Mouse (Mus musculus): ENCODE data around the gene Wasf1. TPM values are rescaled to one million over a fixed set of nuclear protein-coding genes. Genes with fewer than 3 reads are reported as not detected.

Wasf1 gene
- polyA plus RNA-seq, 1 experiment from 2014 or later = 125 TPM

DNA sequence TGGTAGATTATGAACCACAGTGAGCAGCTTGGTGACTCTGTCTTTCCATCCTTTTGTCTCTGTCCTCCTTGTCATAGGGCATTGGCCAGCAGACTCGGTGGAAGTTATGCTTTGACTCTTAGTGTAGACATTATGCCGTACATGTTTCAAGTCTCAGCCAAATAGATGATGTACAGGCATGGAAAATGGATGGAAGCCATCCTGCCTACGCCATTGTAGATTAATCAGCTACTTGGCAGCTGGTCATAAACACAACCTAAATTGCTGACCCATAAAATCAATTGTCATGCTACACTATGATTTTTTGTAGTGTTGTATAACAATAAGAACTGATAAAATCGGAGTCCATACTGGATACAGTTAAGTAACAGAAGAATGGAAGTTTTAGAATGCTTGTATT lies 18.5 kb downstream of the Wasf1 start:
- Histone ChIP-seq H3K27ac (no peak overlapping the region), H3K36me3 (replicated peaks) (no peaks in the 10 kb centered on the region), H3K4me2 (no peak overlapping the region), H3K9me3 (no peaks in the 10 kb centered on the region), H3K9ac (no peak overlapping the region), H3K4me3 (no peak overlapping the region), H3K4me1 (peaks cover 8% of the 10 kb centered on the region), H3K27me3 (replicated peaks) (no peaks in the 10 kb centered on the region)
- no peak for ATAC-seq (replicated peaks)
- 75% methylated on average over 4 of the region's 4 CpGs for WGBS

DNA sequence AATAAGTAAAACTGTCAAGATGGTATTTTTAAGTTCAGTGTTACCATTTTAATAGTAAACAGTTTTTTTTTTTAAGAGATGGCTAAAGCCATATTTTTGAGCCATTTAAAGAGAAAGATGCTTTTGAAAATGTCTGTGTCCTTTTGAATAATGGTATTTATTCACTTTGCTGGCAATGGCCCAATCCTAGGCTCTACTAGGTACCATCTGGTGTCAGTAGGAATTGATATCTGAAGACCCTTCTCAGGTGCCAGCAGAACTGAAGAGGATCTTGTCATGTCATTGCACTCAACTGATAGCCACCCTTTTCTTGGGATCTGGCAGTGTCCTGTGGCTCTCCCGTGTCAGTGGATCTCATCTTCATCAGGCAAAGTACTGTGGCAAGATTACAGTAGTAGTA lies 22.9 kb downstream of the Wasf1 start:
- 91% methylated on average over 1 of the region's 1 CpGs for WGBS
- no peaks in the 10 kb centered on the region for H3K27me3 ChIP-seq (replicated peaks)
- no peaks in the 10 kb centered on the region for H3K36me3 ChIP-seq (replicated peaks)
- ATAC-seq (replicated peaks) = no peak
- no peak overlapping the region for H3K27ac ChIP-seq
- H3K4me2 ChIP-seq = no peak overlapping the region
- no peak overlapping the region for H3K9ac ChIP-seq
- no peak overlapping the region for H3K4me3 ChIP-seq
- peaks cover 9% of the 10 kb centered on the region; the same call in 1 of the 2 replicates for H3K4me1 ChIP-seq
- H3K9me3 ChIP-seq = no peaks in the 10 kb centered on the region

DNA sequence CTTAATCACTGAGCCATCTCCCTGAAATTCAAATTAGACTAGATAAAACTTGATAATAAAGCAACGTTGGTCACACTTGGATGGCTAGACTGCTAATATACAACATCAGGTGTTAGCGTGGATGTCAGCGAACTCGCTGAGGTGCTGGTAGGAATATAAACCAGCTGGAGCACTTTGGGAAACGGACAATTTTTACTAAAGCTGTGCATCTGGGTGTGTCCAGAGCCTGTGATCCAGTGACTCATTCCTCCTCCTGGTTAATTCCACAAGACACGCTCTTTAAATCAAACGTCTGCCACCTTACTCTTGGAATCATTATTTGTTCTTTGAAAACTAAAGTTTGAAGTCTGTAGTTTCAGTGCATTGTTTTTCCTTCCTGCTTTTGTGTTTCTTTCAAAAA lies 23.5 kb downstream of the Wasf1 start:
- H3K9me3 ChIP-seq = no peaks in the 10 kb centered on the region
- 75% methylated on average over 7 of the region's 7 CpGs for WGBS
- no peak for ATAC-seq (replicated peaks)

DNA sequence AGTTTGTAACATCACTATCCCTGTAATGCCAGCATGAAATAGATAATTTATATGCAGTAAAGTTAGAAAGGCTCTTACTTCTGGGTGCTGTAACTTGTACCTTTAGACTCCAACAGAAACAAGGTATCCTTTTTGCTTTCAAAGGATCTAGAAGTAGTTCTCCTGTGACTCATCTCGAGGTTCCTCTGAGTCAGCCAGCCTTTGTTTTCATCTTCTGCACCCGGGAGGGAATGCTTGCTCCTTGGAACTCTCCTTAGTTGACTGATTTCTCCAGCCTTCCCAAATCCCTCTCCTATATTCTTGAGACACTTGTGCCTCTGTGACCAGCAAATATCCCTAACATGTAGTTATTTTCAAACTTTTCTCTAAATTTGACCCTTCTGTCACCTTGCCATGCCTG lies 25.3 kb downstream of the Wasf1 start:
- Histone ChIP-seq H3K36me3 (replicated peaks) (no peaks in the 10 kb centered on the region), H3K27me3 (replicated peaks) (no peaks in the 10 kb centered on the region), H3K4me1 (peaks cover 9% of the 10 kb centered on the region; the same call in 1 of the 2 replicates), H3K27ac (no peak overlapping the region), H3K4me3 (no peak overlapping the region), H3K9ac (no peak overlapping the region), H3K4me2 (no peak overlapping the region), H3K9me3 (no peaks in the 10 kb centered on the region)
- ATAC-seq (replicated peaks) = no peak
- WGBS = 34% methylated on average over 2 of the region's 2 CpGs

More for the DNA sequence above, 23.5 kb downstream of the Wasf1 start:
- H3K4me2 ChIP-seq = no peak overlapping the region
- no peak overlapping the region for H3K27ac ChIP-seq
- H3K4me3 ChIP-seq = no peak overlapping the region
- H3K27me3 ChIP-seq (replicated peaks) = no peaks in the 10 kb centered on the region
- H3K9ac ChIP-seq = no peak overlapping the region
- H3K36me3 ChIP-seq (replicated peaks) = no peaks in the 10 kb centered on the region
- H3K4me1 ChIP-seq = peaks cover 9% of the 10 kb centered on the region; the same call in 1 of the 2 replicates

DNA sequence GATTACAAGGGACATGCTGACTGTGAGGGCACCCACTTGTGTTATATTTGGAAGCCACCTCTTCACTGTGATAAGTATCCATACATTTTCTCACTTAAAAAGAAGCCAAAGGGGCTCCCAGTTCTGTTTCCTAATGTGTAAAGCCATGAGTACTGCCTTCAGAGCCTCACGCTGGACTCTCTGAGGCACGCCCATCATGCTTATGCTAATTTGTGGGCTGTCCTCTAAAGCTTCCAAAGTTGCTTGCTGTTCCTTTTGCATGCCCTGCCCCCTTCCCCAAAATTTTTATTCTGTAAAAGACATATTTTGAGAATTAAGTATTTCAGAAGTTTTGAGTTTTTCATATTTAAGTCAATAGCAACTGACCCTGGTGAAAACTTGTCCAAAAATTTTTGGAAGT lies 27.5 kb downstream of the Wasf1 start:
- no peak overlapping the region for H3K4me2 ChIP-seq
- H3K9me3 ChIP-seq = no peaks in the 10 kb centered on the region
- ATAC-seq (replicated peaks) = no peak
- no peak overlapping the region for H3K27ac ChIP-seq
- WGBS = 36% methylated on average over 2 of the region's 2 CpGs
- peaks cover 9% of the 10 kb centered on the region; the same call in 1 of the 2 replicates for H3K4me1 ChIP-seq
- no peaks in the 10 kb centered on the region for H3K27me3 ChIP-seq (replicated peaks)
- no peak overlapping the region for H3K4me3 ChIP-seq
- no peak overlapping the region for H3K9ac ChIP-seq
- H3K36me3 ChIP-seq (replicated peaks) = no peaks in the 10 kb centered on the region

DNA sequence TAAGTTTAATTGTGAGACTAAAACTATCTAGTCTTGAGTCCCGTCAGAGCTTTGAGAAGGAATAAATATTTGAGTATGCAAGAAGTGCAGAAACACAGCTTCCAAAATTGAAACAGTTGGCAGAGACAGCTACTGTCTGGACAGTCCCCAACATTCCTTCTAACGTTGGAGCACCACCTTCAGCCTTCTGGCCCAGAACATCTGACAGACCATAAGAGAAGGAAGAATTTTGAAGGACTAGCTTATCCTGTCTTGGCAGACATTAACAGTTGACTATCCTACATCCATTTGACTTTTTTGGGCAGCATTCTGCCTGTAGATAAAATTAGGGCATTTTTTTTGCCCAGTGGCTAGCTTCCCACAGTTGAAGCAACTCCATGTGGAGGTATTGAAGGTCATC lies 32.0 kb downstream of the Wasf1 start:
- WGBS = 91% methylated on average over 2 of the region's 2 CpGs

DNA sequence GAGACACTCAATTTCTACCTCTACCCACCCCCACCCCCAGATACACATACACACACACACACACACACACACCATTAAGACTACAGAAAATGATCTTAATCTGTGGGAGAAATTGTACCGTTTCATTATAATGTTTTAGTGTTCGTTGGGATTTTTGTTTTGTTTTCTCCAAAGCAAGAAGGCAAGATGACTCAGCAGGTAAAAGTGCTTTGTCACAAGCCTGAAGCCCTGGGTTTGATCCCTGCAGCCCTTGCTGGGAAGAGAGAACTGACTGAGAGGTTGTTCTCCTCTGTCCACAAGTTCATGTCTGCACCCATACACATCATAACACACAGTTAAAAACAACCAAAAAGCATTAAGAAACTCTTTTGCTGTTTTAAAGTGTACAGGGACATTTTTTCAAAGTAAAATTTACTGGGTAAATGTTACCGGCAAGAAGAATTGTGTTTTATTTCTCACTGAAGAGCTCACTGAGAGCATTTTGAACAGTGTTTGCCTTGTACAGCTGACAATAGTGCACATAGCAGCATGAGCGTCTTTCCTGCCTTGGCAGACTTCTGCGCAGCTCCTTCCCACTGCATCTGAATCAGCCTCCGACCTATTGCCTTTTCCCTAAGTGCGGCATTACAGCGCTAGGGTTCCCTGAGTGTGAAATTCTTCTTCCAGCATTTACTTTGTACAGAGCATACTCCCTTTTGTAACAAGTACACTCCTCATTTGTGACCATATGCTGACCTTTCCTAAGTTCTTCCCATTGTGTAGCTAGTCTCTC lies 35.6 kb downstream of the Wasf1 start:
- no peaks in the 10 kb centered on the region for H3K9me3 ChIP-seq
- no peak overlapping the region for H3K27ac ChIP-seq
- H3K4me2 ChIP-seq = no peak overlapping the region
- WGBS = 83% methylated on average over 8 of the region's 8 CpGs
- H3K4me1 ChIP-seq = 0 out of 2 replicates have a peak, but pooled peaks cover 4% of the 10 kb centered on the region
- H3K36me3 ChIP-seq (replicated peaks) = peaks cover 4% of the 10 kb centered on the region; the same call in 1 of the 2 replicates
- no peaks in the 10 kb centered on the region for H3K27me3 ChIP-seq (replicated peaks)
- no peak overlapping the region for H3K9ac ChIP-seq
- no peak overlapping the region for H3K4me3 ChIP-seq
- ATAC-seq (replicated peaks) = no peak

More for the DNA sequence above, 32.0 kb downstream of the Wasf1 start:
- Histone ChIP-seq H3K4me2 (no peak overlapping the region), H3K27ac (no peak overlapping the region), H3K9ac (no peak overlapping the region), H3K9me3 (no peaks in the 10 kb centered on the region), H3K36me3 (replicated peaks) (no peaks in the 10 kb centered on the region), H3K27me3 (replicated peaks) (no peaks in the 10 kb centered on the region), H3K4me1 (0 out of 2 replicates have a peak, but pooled peaks cover 8% of the 10 kb centered on the region), H3K4me3 (no peak overlapping the region)
- no peak for ATAC-seq (replicated peaks)

DNA sequence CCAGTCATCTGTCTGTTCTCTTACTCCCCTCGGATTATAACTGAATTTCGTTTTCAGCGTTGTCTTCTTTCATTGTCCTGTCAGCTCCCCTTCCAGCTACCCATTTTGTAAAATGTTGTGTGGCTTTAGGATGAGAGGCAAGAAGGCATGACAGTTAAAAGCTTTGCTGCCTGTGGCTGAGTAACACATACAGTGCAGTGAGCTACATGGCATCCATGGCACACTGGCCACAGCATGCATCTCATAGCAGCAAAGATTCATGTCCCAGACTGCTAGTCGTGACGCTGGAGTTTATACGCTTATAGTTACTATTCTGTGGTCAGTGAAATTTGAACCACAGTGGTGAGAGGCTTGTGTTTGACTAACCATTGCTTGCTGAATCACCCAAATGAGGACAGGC lies 36.2 kb downstream of the Wasf1 start:
- Histone ChIP-seq H3K27me3 (replicated peaks) (no peaks in the 10 kb centered on the region), H3K4me1 (0 out of 2 replicates have a peak, but pooled peaks cover 4% of the 10 kb centered on the region), H3K9me3 (no peaks in the 10 kb centered on the region), H3K36me3 (replicated peaks) (peaks cover 4% of the 10 kb centered on the region; the same call in 1 of the 2 replicates), H3K27ac (no peak overlapping the region), H3K9ac (no peak overlapping the region), H3K4me2 (no peak overlapping the region), H3K4me3 (no peak overlapping the region)
- WGBS = 77% methylated on average over 6 of the region's 6 CpGs
- no peak for ATAC-seq (replicated peaks)

DNA sequence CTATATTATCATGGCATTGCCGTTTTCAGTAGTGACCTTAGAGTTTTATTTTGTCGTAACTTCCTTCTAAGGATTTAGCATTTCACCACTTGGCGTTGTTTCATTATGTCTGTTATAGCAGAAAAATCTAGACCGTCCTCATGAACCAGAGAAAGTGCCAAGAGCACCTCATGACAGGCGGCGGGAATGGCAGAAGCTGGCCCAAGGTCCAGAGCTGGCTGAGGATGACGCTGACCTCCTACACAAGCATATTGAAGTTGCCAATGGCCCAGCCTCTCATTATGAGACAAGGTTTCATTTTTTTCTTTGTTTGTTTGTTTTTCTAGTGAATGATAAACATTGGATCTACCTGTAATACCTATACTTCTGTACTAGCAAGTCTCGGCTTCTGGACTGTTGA lies 49.7 kb downstream of the Wasf1 start:
- ATAC-seq (replicated peaks) = no peak
- H3K9me3 ChIP-seq = no peaks in the 10 kb centered on the region
- peaks cover 17% of the 10 kb centered on the region for H3K36me3 ChIP-seq (replicated peaks)
- H3K27ac ChIP-seq = no peak overlapping the region
- WGBS = 97% methylated on average over 8 of the region's 8 CpGs
- no peak overlapping the region for H3K4me2 ChIP-seq
- no peak overlapping the region for H3K4me3 ChIP-seq
- H3K27me3 ChIP-seq (replicated peaks) = no peaks in the 10 kb centered on the region
- H3K9ac ChIP-seq = no peak overlapping the region
- no peaks in the 10 kb centered on the region for H3K4me1 ChIP-seq

DNA sequence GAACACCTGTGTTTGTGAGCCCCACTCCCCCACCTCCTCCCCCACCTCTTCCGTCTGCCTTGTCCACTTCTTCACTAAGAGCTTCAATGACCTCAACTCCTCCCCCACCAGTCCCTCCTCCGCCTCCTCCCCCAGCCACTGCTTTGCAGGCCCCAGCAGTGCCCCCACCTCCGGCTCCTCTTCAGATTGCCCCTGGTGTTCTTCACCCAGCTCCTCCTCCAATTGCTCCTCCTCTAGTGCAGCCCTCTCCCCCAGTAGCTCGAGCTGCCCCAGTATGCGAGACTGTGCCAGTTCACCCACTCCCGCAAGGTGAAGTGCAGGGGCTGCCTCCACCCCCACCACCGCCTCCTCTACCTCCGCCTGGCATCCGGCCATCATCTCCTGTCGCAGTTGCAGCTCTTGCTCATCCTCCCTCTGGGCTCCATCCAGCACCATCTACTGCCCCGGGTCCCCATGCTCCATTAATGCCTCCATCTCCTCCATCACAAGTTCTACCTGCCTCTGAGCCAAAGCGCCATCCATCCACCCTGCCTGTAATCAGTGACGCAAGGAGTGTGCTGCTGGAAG lies 53.0 kb downstream of the Wasf1 start:
- H3K27me3 ChIP-seq (replicated peaks) = no peaks in the 10 kb centered on the region
- H3K36me3 ChIP-seq (replicated peaks) = peaks cover 32% of the 10 kb centered on the region
- H3K4me3 ChIP-seq = no peak overlapping the region
- H3K9ac ChIP-seq = no peak overlapping the region
- no peak overlapping the region for H3K4me2 ChIP-seq
- no peaks in the 10 kb centered on the region for H3K9me3 ChIP-seq
- ATAC-seq (replicated peaks) = no peak
- 86% methylated on average over 13 of the region's 13 CpGs for WGBS
- no peak overlapping the region for H3K27ac ChIP-seq
- no peaks in the 10 kb centered on the region for H3K4me1 ChIP-seq

DNA sequence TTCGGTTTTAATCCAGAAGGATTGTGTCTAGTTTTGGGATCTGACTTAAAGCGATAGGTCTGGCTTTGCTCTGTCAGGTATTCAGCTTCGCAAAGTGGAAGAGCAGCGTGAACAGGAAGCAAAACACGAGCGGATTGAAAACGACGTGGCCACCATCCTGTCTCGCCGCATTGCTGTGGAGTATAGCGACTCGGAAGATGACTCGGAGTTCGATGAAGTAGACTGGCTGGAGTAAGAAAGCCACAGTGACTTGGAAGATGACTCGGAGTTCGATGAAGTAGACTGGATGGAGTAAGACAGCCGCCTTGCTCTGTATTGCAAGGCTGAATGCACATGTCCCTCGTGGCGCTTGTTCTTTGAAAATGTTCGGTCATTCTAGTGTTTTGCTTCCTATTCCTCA lies 54.3 kb downstream of the Wasf1 start:
- H3K4me3 ChIP-seq = no peak overlapping the region
- no peak overlapping the region for H3K4me2 ChIP-seq
- H3K9ac ChIP-seq = no peak overlapping the region
- 93% methylated on average over 20 of the region's 20 CpGs for WGBS
- H3K27ac ChIP-seq = no peak overlapping the region
- H3K27me3 ChIP-seq (replicated peaks) = no peaks in the 10 kb centered on the region
- peaks cover 24% of the 10 kb centered on the region; the same call in 1 of the 2 replicates for H3K36me3 ChIP-seq (replicated peaks)
- ATAC-seq (replicated peaks) = no peak
- 0 out of 2 replicates have a peak, but pooled peaks cover under 1% of the 10 kb centered on the region for H3K4me1 ChIP-seq
- H3K9me3 ChIP-seq = no peaks in the 10 kb centered on the region

DNA sequence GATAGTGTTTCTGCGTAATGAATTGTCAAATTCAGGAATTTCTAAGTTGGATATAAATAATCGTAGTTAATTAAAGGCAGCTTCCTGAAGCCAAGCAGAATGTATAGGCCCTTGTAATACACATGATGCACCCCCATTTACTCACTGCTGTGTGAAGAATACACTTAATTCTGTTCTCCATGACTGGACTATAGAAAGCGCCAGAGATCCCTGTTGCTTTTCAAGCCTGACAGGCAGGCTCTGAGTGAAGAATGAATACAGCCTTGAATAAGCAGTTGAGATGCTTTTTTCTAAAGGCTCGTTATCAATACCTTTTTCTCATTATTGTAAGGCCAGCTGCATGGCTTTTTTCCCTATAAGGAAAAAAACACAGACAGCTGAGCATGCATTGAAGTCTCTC lies 59.4 kb downstream of the Wasf1 start:
- H3K4me1 ChIP-seq = 0 out of 2 replicates have a peak, but pooled peaks cover 4% of the 10 kb centered on the region
- no peaks in the 10 kb centered on the region for H3K27me3 ChIP-seq (replicated peaks)
- 0 out of 2 replicates have a peak overlapping the region, but pooled peaks have one; percentile 42 for H3K27ac ChIP-seq
- no peaks in the 10 kb centered on the region for H3K9me3 ChIP-seq
- no peak for ATAC-seq (replicated peaks)
- no peak overlapping the region for H3K4me2 ChIP-seq
- H3K36me3 ChIP-seq (replicated peaks) = peaks cover 15% of the 10 kb centered on the region; the same call in 1 of the 2 replicates
- H3K4me3 ChIP-seq = no peak overlapping the region
- WGBS = 36% methylated on average over 4 of the region's 4 CpGs
- H3K9ac ChIP-seq = no peak overlapping the region
